Comparison of ENCODE assay signal across 12 mouse cellular contexts in the genomic region with DNA sequence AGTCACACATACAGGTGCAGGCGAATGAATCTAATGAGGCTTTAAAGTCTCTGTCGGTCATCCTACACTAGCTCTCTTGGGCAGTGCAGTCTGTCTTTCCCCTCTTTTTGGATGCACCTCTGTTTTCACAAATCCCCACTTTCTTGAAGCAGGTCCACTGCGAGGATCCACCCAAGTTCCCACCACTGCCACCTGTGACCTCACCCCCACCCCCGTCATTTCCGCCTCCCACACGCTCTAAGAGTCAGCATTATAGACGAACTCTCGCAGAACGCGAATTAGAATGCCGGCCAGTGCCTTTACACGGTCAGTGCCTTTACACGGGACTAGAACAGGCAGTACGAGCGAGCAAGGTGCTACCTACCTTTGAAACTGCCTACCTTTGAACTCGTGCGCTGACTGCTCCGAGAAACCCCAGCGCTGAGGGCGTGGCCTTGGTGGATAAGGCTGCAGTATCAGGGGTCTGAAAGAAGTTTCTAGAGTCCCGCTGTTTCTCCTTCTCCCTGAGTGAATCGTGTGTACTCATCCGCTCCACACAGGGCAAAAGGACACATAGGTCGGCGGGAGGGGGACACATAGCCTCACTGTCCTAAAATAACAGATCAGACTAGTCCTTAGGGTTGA. TPM values are rescaled to one million over a fixed set of nuclear protein-coding genes. Genes with fewer than 3 reads are reported as not detected.
DNase-seq lines count a peak whose midpoint lies in the region; ATAC-seq and TF ChIP-seq lines count a peak whose summit lies in the region.
"Had no signal": no experiment of that assay in that cellular context is flagged by ENCODE, and none has a peak within 500 bp of the region (broad histone marks: within the 10 kb centered on the region; RNA-seq: fewer than 3 reads in every experiment).

No protein-coding gene starts in this region.

- H3K4me3 ChIP-seq in intestine, embryonic 15.5 days (replicated peaks) = no peak overlapping the region
- peak overlapping the region; percentile 25 for H3K4me3 ChIP-seq in liver, embryonic 16.5 days (ENCODE audit: low read depth, low read length)
- no peak overlapping the region for H3K4me3 ChIP-seq in lung, adult 2 months (replicated peaks; ENCODE audit: extremely low read depth, low read depth, low read length)
- H3K4me3 ChIP-seq in hindbrain, postnatal 0 days (ENCODE audit: low read length) = no peak overlapping the region
- H3K4me3 ChIP-seq: hindbrain, embryonic 10.5 days had no signal

- DNase-seq in cerebellum, adult 18-20 months = peak; percentile 62 to 63
- no peak for DNase-seq in cerebellum, adult 8-10 months
- DNase-seq in kidney, adult 18-20 months = peak; percentile 29
- no peak for DNase-seq in kidney, adult 9 months
- no peak for DNase-seq in lung, adult 2 months
- DNase-seq in hindbrain, postnatal 0 days (ENCODE audit: low spot score) = no peak
- DNase-seq: thymus, postnatal 25 days had no signal

- ATAC-seq in intestine, embryonic 15.5 days = peak; percentile 70
- peak; percentile 52 for ATAC-seq in liver, embryonic 16.5 days (ENCODE audit: low read depth)
- no peak for ATAC-seq in hindbrain, postnatal 0 days

- no peaks in the 10 kb centered on the region for H3K27me3 ChIP-seq in intestine, embryonic 15.5 days (replicated peaks)
- H3K27me3 ChIP-seq in liver, embryonic 16.5 days (ENCODE audit: control insufficient read depth, insufficient read depth, low read depth, low read length) = no peaks in the 10 kb centered on the region; the same call in 1 of the 2 replicates
- H3K27me3 ChIP-seq in hindbrain, postnatal 0 days (ENCODE audit: insufficient read depth, low read length) = 0 out of 2 replicates have a peak, but pooled peaks cover 5% of the 10 kb centered on the region

- TF ChIP-seq POLR2A in lung, adult 2 months (IDR thresholded peaks at IDR 0.05; ENCODE audit: borderline replicate concordance, extremely low read depth, low read depth, low read length) = no peak

- H3K4me2 ChIP-seq in intestine, embryonic 15.5 days (replicated peaks) = 0 out of 2 replicates have a peak overlapping the region, but pooled peaks have one; percentile 12
- no peak overlapping the region; the same call in 1 of the 2 replicates for H3K4me2 ChIP-seq in liver, embryonic 16.5 days (ENCODE audit: low read depth, low read length)
- no peak overlapping the region for H3K4me2 ChIP-seq in hindbrain, postnatal 0 days (ENCODE audit: low read depth, low read length)
- H3K4me2 ChIP-seq: lung, embryonic 14.5 days had no signal

- H3K4me1 ChIP-seq in intestine, embryonic 15.5 days (replicated peaks) = peaks cover 14% of the 10 kb centered on the region
- H3K4me1 ChIP-seq in liver, embryonic 16.5 days (ENCODE audit: control insufficient read depth, low read depth, low read length) = no peaks in the 10 kb centered on the region
- H3K4me1 ChIP-seq in lung, adult 2 months (ENCODE audit: control insufficient read depth, insufficient read depth, low read length) = no peaks in the 10 kb centered on the region
- peaks cover 12% of the 10 kb centered on the region; the same call in 1 of the 2 replicates for H3K4me1 ChIP-seq in hindbrain, postnatal 0 days (ENCODE audit: insufficient read depth, low read length)

- no peaks in the 10 kb centered on the region for H3K9me3 ChIP-seq in intestine, embryonic 15.5 days
- no peaks in the 10 kb centered on the region for H3K9me3 ChIP-seq in liver, embryonic 16.5 days (replicated peaks; ENCODE audit: control insufficient read depth, low read length)
- no peaks in the 10 kb centered on the region for H3K9me3 ChIP-seq in hindbrain, postnatal 0 days (ENCODE audit: low read length)
- H3K9me3 ChIP-seq: G1E; hindbrain, embryonic 10.5 days had no signal

- H3K9ac ChIP-seq in intestine, embryonic 15.5 days = no peak overlapping the region
- H3K9ac ChIP-seq in liver, embryonic 16.5 days (ENCODE audit: low read depth, low read length) = no peak overlapping the region
- no peak overlapping the region for H3K9ac ChIP-seq in hindbrain, postnatal 0 days (replicated peaks; ENCODE audit: low read length)
- H3K9ac ChIP-seq: lung, embryonic 14.5 days had no signal

- no peak for TF ChIP-seq CTCF in lung, adult 2 months (IDR thresholded peaks at IDR 0.05; ENCODE audit: insufficient read depth, low read length)
- TF ChIP-seq CTCF in hindbrain, postnatal 0 days (IDR thresholded peaks at IDR 0.05; ENCODE audit: low read depth) = no peak

- H3K36me3 ChIP-seq in intestine, embryonic 15.5 days = no peaks in the 10 kb centered on the region
- no peaks in the 10 kb centered on the region for H3K36me3 ChIP-seq in liver, embryonic 16.5 days (ENCODE audit: control insufficient read depth, insufficient read depth)
- H3K36me3 ChIP-seq in hindbrain, postnatal 0 days (ENCODE audit: insufficient read depth, low read length) = no peaks in the 10 kb centered on the region
- H3K36me3 ChIP-seq: G1E; hindbrain, embryonic 10.5 days had no signal

- no peak overlapping the region for H3K27ac ChIP-seq in intestine, embryonic 15.5 days
- H3K27ac ChIP-seq in liver, embryonic 16.5 days (ENCODE audit: low read length) = peak overlapping the region; percentile 2
- no peak overlapping the region for H3K27ac ChIP-seq in hindbrain, postnatal 0 days

- 40% methylated on average over 25 of the region's 25 CpGs for WGBS in intestine, embryonic 15.5 days
- 30% methylated on average over 25 of the region's 25 CpGs for WGBS in liver, embryonic 16.5 days (ENCODE audit: insufficient replicate concordance)
- WGBS in lung, adult 2 months = 44% methylated on average over 25 of the region's 25 CpGs
- WGBS in hindbrain, postnatal 0 days = 48% methylated on average over 25 of the region's 25 CpGs

RNA-seq across cellular contexts. Expression of gene Speg, which starts 5.6 kb away (rescaled TPM):
- polyA plus RNA-seq in intestine, embryonic 15.5 days (2015; fragmentation: Nextera tagmentation; extraction: Ambion mirVana) = 35.6 and 39.3 TPM in 2 replicates
- polyA plus RNA-seq in liver, embryonic 16.5 days (2015; fragmentation: Nextera tagmentation; extraction: Ambion mirVana) = 7.6 and 8.0 TPM in 2 replicates
- polyA plus RNA-seq in lung, adult 2 months (2012; rRNA removed) = 31.5 and 35.0 TPM in 2 replicates
- 50.4 and 52.7 TPM in 2 replicates for total RNA-seq in hindbrain, postnatal 0 days (2014; rRNA removed)
- 19.2 and 19.9 TPM in 2 replicates for polyA plus RNA-seq in hindbrain, postnatal 0 days (2015; fragmentation: Nextera tagmentation; extraction: Ambion mirVana)

RNA-seq across cellular contexts. Expression of gene Des, which starts 9.3 kb away (rescaled TPM):
- 105 and 111 TPM in 2 replicates for polyA plus RNA-seq in intestine, embryonic 15.5 days (2015; fragmentation: Nextera tagmentation; extraction: Ambion mirVana)
- polyA plus RNA-seq in liver, embryonic 16.5 days (2015; fragmentation: Nextera tagmentation; extraction: Ambion mirVana) = 7.2 and 13.9 TPM in 2 replicates
- 107 and 185 TPM in 2 replicates for polyA plus RNA-seq in lung, adult 2 months (2012; rRNA removed)
- 2.6 and 6.9 TPM in 2 replicates for total RNA-seq in hindbrain, postnatal 0 days (2014; rRNA removed)
- polyA plus RNA-seq in hindbrain, postnatal 0 days (2015; fragmentation: Nextera tagmentation; extraction: Ambion mirVana) = 1.2 and 1.6 TPM in 2 replicates

RNA-seq across cellular contexts. Expression of gene Dnpep, which starts 51.7 kb away (rescaled TPM):
- polyA plus RNA-seq in intestine, embryonic 15.5 days (2015; fragmentation: Nextera tagmentation; extraction: Ambion mirVana) = 131 and 145 TPM in 2 replicates
- 52.4 and 52.7 TPM in 2 replicates for polyA plus RNA-seq in liver, embryonic 16.5 days (2015; fragmentation: Nextera tagmentation; extraction: Ambion mirVana)
- 104 and 129 TPM in 2 replicates for polyA plus RNA-seq in lung, adult 2 months (2012; rRNA removed)
- 143 and 175 TPM in 2 replicates for total RNA-seq in hindbrain, postnatal 0 days (2014; rRNA removed)
- polyA plus RNA-seq in hindbrain, postnatal 0 days (2015; fragmentation: Nextera tagmentation; extraction: Ambion mirVana) = 120 and 131 TPM in 2 replicates

Comparison
In these comparisons a context has a peak if more than half of its experiments do, and no peak if none do; other contexts are left out.
1. DNase-seq: peak in cerebellum, adult 18-20 months (2 of 2) and kidney, adult 18-20 months (single experiment); none in cerebellum, adult 8-10 months (single experiment), kidney, adult 9 months (single experiment), lung, adult 2 months (single experiment) and hindbrain, postnatal 0 days (single experiment).